Mouse (Mus musculus) neural tube, embryonic 12.5 days (tissue): Measurements from ENCODE around the gene Mtx1. TPM values are rescaled to one million over a fixed set of nuclear protein-coding genes. Genes with fewer than 3 reads are reported as not detected.

Experiments
- ATAC-seq: fragments of 200-750 bp; cut with Nextera tagmentation; 2 replicates; pipeline ENCODE4 v1.8.0; 2017; ENCODE audit warnings: low read depth, mild to moderate bottlenecking, moderate TSS enrichment, moderate library complexity; ENCODE audit not compliant: low FRiP score
- H3K27ac ChIP-seq: fragments of 300-500 bp; sonication (generic); 2 replicates; pipeline ENCODE4 v1.5.1; 2016
- H3K27me3 ChIP-seq: fragments of 300-500 bp; sonication (generic); replicated peaks from 2 replicates; pipeline ENCODE4 v1.6.1; 2016; ENCODE audit warnings: mild to moderate bottlenecking
- H3K36me3 ChIP-seq: fragments of 300-500 bp; sonication (generic); 2 replicates; pipeline ENCODE4 v1.6.1; 2016; ENCODE audit warnings: mild to moderate bottlenecking
- H3K4me1 ChIP-seq: fragments of 300-500 bp; sonication (generic); 2 replicates; pipeline ENCODE4 v1.6.1; 2016
- H3K4me2 ChIP-seq: fragments of 300-500 bp; sonication (generic); replicated peaks from 2 replicates; pipeline ENCODE4 v1.6.1; 2016; ENCODE audit warnings: mild to moderate bottlenecking
- H3K4me3 ChIP-seq: fragments of 300-500 bp; sonication (generic); 2 replicates; pipeline ENCODE4 v1.5.1; 2016
- H3K9ac ChIP-seq: fragments of 300-500 bp; sonication (generic); 2 replicates; pipeline ENCODE4 v1.6.1; 2016; ENCODE audit warnings: mild to moderate bottlenecking
- H3K9me3 ChIP-seq: fragments of 300-500 bp; sonication (generic); 2 replicates; pipeline ENCODE4 v1.6.1; 2016; ENCODE audit warnings: mild to moderate bottlenecking
- WGBS: fragments of 180-500 bp; shearing (Covaris S2); methylation state at CpG from one replicate; pipeline ENCODE4 v1.1.7; 2016; 5-methylcytosine and 5-hydroxymethylcytosine counted together
- polyA plus RNA-seq: library from polyadenylated mRNA; unstranded; fragments of >200 nt; fragmentation: Nextera tagmentation; extraction: Ambion mirVana; gene quantifications from 2 replicates; pipeline ENCODE4 v1.2.1, GENCODE M21; 2016

Gene Mtx1
- polyA plus RNA-seq, 1 experiment from 2014 or later = 174 TPM

- Histone ChIP-seq H3K9me3 (no peaks in the 10 kb centered on the region), H3K27me3 (peaks cover 4% of the 10 kb centered on the region; the same call in 1 of the 2 replicates), H3K9ac (no peak overlapping the region), H3K4me1 (peaks cover 27% of the 10 kb centered on the region), H3K27ac (no peak overlapping the region), H3K4me2 (peak overlapping the region; percentile 46), H3K36me3 (peaks cover 9% of the 10 kb centered on the region; the same call in 1 of the 2 replicates), H3K4me3 (no peak overlapping the region)
- 4% methylated on average over 17 of the region's 17 CpGs for WGBS
- ATAC-seq = no peak
Measured at GRCm38 (mm10) chr3:89251365-89251895, 24.5 kb upstream of the Mtx1 start.

GRCm38 (mm10) chr3:89250435-89251040 is 23.6 kb upstream of the Mtx1 start:
- H3K9ac ChIP-seq = no peak overlapping the region
- peaks cover 33% of the 10 kb centered on the region for H3K4me1 ChIP-seq
- ATAC-seq = no peak
- peaks cover 4% of the 10 kb centered on the region; the same call in 1 of the 2 replicates for H3K27me3 ChIP-seq
- no peak overlapping the region for H3K4me3 ChIP-seq
- H3K4me2 ChIP-seq = peak overlapping the region; percentile 46; the same call in 1 of the 2 replicates
- no peaks in the 10 kb centered on the region for H3K9me3 ChIP-seq
- H3K27ac ChIP-seq = no peak overlapping the region
- H3K36me3 ChIP-seq = peaks cover 9% of the 10 kb centered on the region; the same call in 1 of the 2 replicates
- 20% methylated on average over 7 of the region's 7 CpGs for WGBS

GRCm38 (mm10) chr3:89247466-89247865 is 20.6 kb upstream of the Mtx1 start:
- Histone ChIP-seq H3K9ac (0 out of 2 replicates have a peak overlapping the region, but pooled peaks have one; percentile 76), H3K9me3 (no peaks in the 10 kb centered on the region), H3K27ac (no peak overlapping the region), H3K4me1 (peaks cover 53% of the 10 kb centered on the region), H3K4me3 (peak overlapping the region; percentile 66; the same call in 1 of the 2 replicates), H3K27me3 (peaks cover 4% of the 10 kb centered on the region; the same call in 1 of the 2 replicates), H3K4me2 (peak overlapping the region; percentile 83), H3K36me3 (peaks cover 9% of the 10 kb centered on the region; the same call in 1 of the 2 replicates)
- no peak for ATAC-seq
- WGBS = 86% methylated on average over 4 of the region's 4 CpGs

GRCm38 (mm10) chr3:89246261-89247100 is 19.6 kb upstream of the Mtx1 start, which contains the start of gene Trim46:
Gene Trim46, minus strand, starts transcription at chr3:89246309.
- Histone ChIP-seq H3K4me1 (peaks cover 50% of the 10 kb centered on the region), H3K9ac (peak within 1 kb of the TSS; percentile 76), H3K27ac (peak within 1 kb of the TSS; percentile 74), H3K27me3 (no peaks in the 10 kb centered on the region; the same call in 1 of the 2 replicates), H3K9me3 (no peaks in the 10 kb centered on the region), H3K36me3 (peaks cover 18% of the 10 kb centered on the region), H3K4me3 (peak within 1 kb of the TSS; percentile 66), H3K4me2 (peak within 1 kb of the TSS; percentile 83)
- peak; percentile 57 for ATAC-seq
- WGBS = under 1% methylated on average over 42 of the region's 42 CpGs

GRCm38 (mm10) chr3:89245688-89246171 is 18.8 kb upstream of the Mtx1 start, which contains the start of gene Krtcap2:
Gene Krtcap2, plus strand, starts transcription at chr3:89245966.
- Histone ChIP-seq H3K9ac (peak within 1 kb of the TSS; percentile 76), H3K4me1 (peaks cover 43% of the 10 kb centered on the region)
- WGBS = 4% methylated on average over 20 of the region's 20 CpGs

GRCm38 (mm10) chr3:89244982-89245687 is 18.2 kb upstream of the Mtx1 start:
- ATAC-seq = peak; percentile 46
- under 1% methylated on average over 23 of the region's 26 CpGs for WGBS
- peak overlapping the region; percentile 69 for H3K9ac ChIP-seq
- peak overlapping the region; percentile 74 for H3K27ac ChIP-seq
- H3K4me1 ChIP-seq = peaks cover 37% of the 10 kb centered on the region
- H3K27me3 ChIP-seq = no peaks in the 10 kb centered on the region
- H3K9me3 ChIP-seq = no peaks in the 10 kb centered on the region
- peaks cover 31% of the 10 kb centered on the region for H3K36me3 ChIP-seq
- peak overlapping the region; percentile 83 for H3K4me2 ChIP-seq
- peak overlapping the region; percentile 49 for H3K4me3 ChIP-seq

More at GRCm38 (mm10) chr3:89245688-89246171, 18.8 kb upstream of the Mtx1 start, which contains the start of gene Krtcap2:
- ATAC-seq = peak; percentile 45
- no peaks in the 10 kb centered on the region for H3K9me3 ChIP-seq
- peak within 1 kb of the TSS; percentile 74 for H3K27ac ChIP-seq
- peak within 1 kb of the TSS; percentile 83 for H3K4me2 ChIP-seq
- peaks cover 25% of the 10 kb centered on the region for H3K36me3 ChIP-seq
- peak within 1 kb of the TSS; percentile 66 for H3K4me3 ChIP-seq
- H3K27me3 ChIP-seq = no peaks in the 10 kb centered on the region

GRCm38 (mm10) chr3:89244158-89244981 is 17.5 kb upstream of the Mtx1 start:
- peak; percentile 35 for ATAC-seq
- Histone ChIP-seq H3K9me3 (no peaks in the 10 kb centered on the region), H3K27me3 (no peaks in the 10 kb centered on the region), H3K4me2 (peak overlapping the region; percentile 83), H3K36me3 (peaks cover 31% of the 10 kb centered on the region), H3K9ac (peak overlapping the region; percentile 69), H3K27ac (peak overlapping the region; percentile 74), H3K4me1 (peaks cover 37% of the 10 kb centered on the region), H3K4me3 (peak overlapping the region; percentile 49)
- 15% methylated on average over 25 of the region's 25 CpGs for whole genome bisulfite sequencing

GRCm38 (mm10) chr3:89243609-89244008 is 16.7 kb upstream of the Mtx1 start:
- H3K9me3 ChIP-seq = no peaks in the 10 kb centered on the region
- ATAC-seq = no peak

GRCm38 (mm10) chr3:89242331-89242895 is 15.5 kb upstream of the Mtx1 start:
- no peak for ATAC-seq
- H3K9me3 ChIP-seq = no peaks in the 10 kb centered on the region
- H3K4me2 ChIP-seq = no peak overlapping the region
- H3K4me3 ChIP-seq = no peak overlapping the region
- H3K27ac ChIP-seq = no peak overlapping the region
- peaks cover 31% of the 10 kb centered on the region for H3K4me1 ChIP-seq
- H3K27me3 ChIP-seq = no peaks in the 10 kb centered on the region
- WGBS = 77% methylated on average over 9 of the region's 9 CpGs
- H3K9ac ChIP-seq = no peak overlapping the region
- H3K36me3 ChIP-seq = peaks cover 43% of the 10 kb centered on the region

More at GRCm38 (mm10) chr3:89243609-89244008, 16.7 kb upstream of the Mtx1 start:
- peak overlapping the region; percentile 83 for H3K4me2 ChIP-seq
- WGBS = 16% methylated on average over 14 of the region's 14 CpGs
- H3K27me3 ChIP-seq = no peaks in the 10 kb centered on the region
- H3K27ac ChIP-seq = no peak overlapping the region
- peak overlapping the region; percentile 49 for H3K4me3 ChIP-seq
- peaks cover 31% of the 10 kb centered on the region for H3K36me3 ChIP-seq
- peaks cover 37% of the 10 kb centered on the region for H3K4me1 ChIP-seq
- peak overlapping the region; percentile 69 for H3K9ac ChIP-seq

GRCm38 (mm10) chr3:89238494-89238893 is 11.6 kb upstream of the Mtx1 start:
- Histone ChIP-seq H3K27ac (no peak overlapping the region), H3K27me3 (no peaks in the 10 kb centered on the region), H3K36me3 (peaks cover 79% of the 10 kb centered on the region), H3K4me3 (no peak overlapping the region), H3K4me1 (peaks cover 4% of the 10 kb centered on the region), H3K9ac (no peak overlapping the region), H3K4me2 (no peak overlapping the region), H3K9me3 (no peaks in the 10 kb centered on the region)
- no peak for ATAC-seq
- WGBS = 80% methylated on average over 11 of the region's 12 CpGs
